Mouse (Mus musculus) intestine, postnatal 0 days (tissue): ENCODE results near the gene Gm21860. TPM values are rescaled to one million over a fixed set of nuclear protein-coding genes. Genes with fewer than 3 reads are reported as not detected.
"Not testable (repeated sequence)": the region's sequence is repeated elsewhere in the genome, so short reads cannot be mapped to it uniquely, and the experiment has no call there.

Experiments
- ATAC-seq: fragments of 200-750 bp; cut with Nextera tagmentation; 2 replicates; pipeline ENCODE4 v1.8.0; 2017; ENCODE audit warnings: mild to moderate bottlenecking, moderate TSS enrichment, moderate library complexity
- H3K27ac ChIP-seq: fragments of 300-500 bp; sonication (generic); 2 replicates; pipeline ENCODE4 v1.5.1; 2014; ENCODE audit warnings: mild to moderate bottlenecking, low read depth, low read length, moderate library complexity
- H3K27me3 ChIP-seq: fragments of 300-500 bp; sonication (generic); replicated peaks from 2 replicates; pipeline ENCODE4 v1.6.1; 2014; ENCODE audit warnings: low read length, mixed read lengths; ENCODE audit not compliant: control insufficient read depth, insufficient read depth
- H3K36me3 ChIP-seq: fragments of 300-500 bp; sonication (generic); 2 replicates; pipeline ENCODE4 v1.6.1; 2014; ENCODE audit warnings: mild to moderate bottlenecking, moderate library complexity; ENCODE audit not compliant: control insufficient read depth, insufficient read depth
- H3K4me1 ChIP-seq: fragments of 300-500 bp; sonication (generic); replicated peaks from 2 replicates; pipeline ENCODE4 v1.6.1; 2014; ENCODE audit warnings: antibody characterized with exemption, low read length, mixed read lengths; ENCODE audit not compliant: control insufficient read depth, insufficient read depth
- H3K4me2 ChIP-seq: fragments of 300-500 bp; sonication (generic); replicated peaks from 2 replicates; pipeline ENCODE4 v1.6.1; 2014; ENCODE audit warnings: low read depth, mild to moderate bottlenecking, moderate library complexity
- H3K4me3 ChIP-seq: fragments of 300-500 bp; sonication (generic); 2 replicates; pipeline ENCODE4 v1.5.1; 2014; ENCODE audit warnings: low read depth, low read length
- H3K9ac ChIP-seq: fragments of 300-500 bp; sonication (generic); 2 replicates; pipeline ENCODE4 v1.6.1; 2014; ENCODE audit warnings: mild to moderate bottlenecking, low read depth, low read length
- H3K9me3 ChIP-seq: fragments of 300-500 bp; sonication (generic); 2 replicates; pipeline ENCODE4 v1.6.1; 2016; ENCODE audit warnings: mixed run types; ENCODE audit not compliant: control insufficient read depth
- CTCF ChIP-seq: sonication (generic); IDR thresholded peaks from 2 replicates; pipeline ENCODE4 v1.5.1; 2016; ENCODE audit warnings: low read depth, mild to moderate bottlenecking, control low read depth, antibody characterized with exemption, moderate library complexity
- WGBS: fragments of 180-500 bp; shearing (Covaris S2); extraction: QIAGEN DNeasy Blood & Tissue Kit; methylation state at CpG from one replicate; pipeline ENCODE4 v1.1.7; 2014; 5-methylcytosine and 5-hydroxymethylcytosine counted together
- polyA plus RNA-seq: library from polyadenylated mRNA; unstranded; fragments of >200 nt; fragmentation: Nextera tagmentation; extraction: Ambion mirVana; gene quantifications from 2 replicates; pipeline ENCODE4 v1.2.1, GENCODE M21; 2015

Gene Gm21860
- not detected in 2 replicates for polyA plus RNA-seq

GRCm38 (mm10) chrY:90754721-90755120 lies at the start of gene Gm21860:
TSS of gene Gm21860 (minus strand) at chrY:90754821.
- not testable (repeated sequence) for H3K4me1 ChIP-seq, H3K27ac ChIP-seq, H3K9me3 ChIP-seq, H3K27me3 ChIP-seq, H3K36me3 ChIP-seq, H3K9ac ChIP-seq, H3K4me2 ChIP-seq, ATAC-seq, H3K4me3 ChIP-seq
- no CpG with 5 or more reads among the region's 8 CpGs for WGBS

GRCm38 (mm10) chrY:90784438-90784837 lies 29.8 kb upstream of the Gm21860 start, which contains the start of gene Gm47283:
TSS of gene Gm47283 (plus strand) at chrY:90784738.
- H3K27ac ChIP-seq, H3K9me3 ChIP-seq, H3K4me1 ChIP-seq, ATAC-seq, H3K36me3 ChIP-seq, H3K4me2 ChIP-seq, H3K9ac ChIP-seq, H3K4me3 ChIP-seq, H3K27me3 ChIP-seq: not testable (repeated sequence)
- WGBS: no CpG with 5 or more reads among the region's 48 CpGs

GRCm38 (mm10) chrY:90745256-90745655 lies 9.4 kb downstream of the Gm21860 start:
- H3K36me3 ChIP-seq, H3K9ac ChIP-seq, H3K27me3 ChIP-seq, ATAC-seq, H3K27ac ChIP-seq, H3K4me1 ChIP-seq, H3K4me2 ChIP-seq, H3K4me3 ChIP-seq: not testable (repeated sequence)
- peaks cover 20% of the 10 kb centered on the region for H3K9me3 ChIP-seq
- 89% methylated on average over 5 of the region's 5 CpGs for WGBS

GRCm38 (mm10) chrY:90744381-90744981 lies 10.1 kb downstream of the Gm21860 start:
- not testable (repeated sequence) for H3K27ac ChIP-seq, H3K27me3 ChIP-seq, H3K9ac ChIP-seq, H3K4me1 ChIP-seq
- 70% methylated on average over 50 of the region's 51 CpGs for WGBS
- peak overlapping the region; percentile 38; the same call in 1 of the 2 replicates for H3K4me2 ChIP-seq
- peak; percentile 98 for ATAC-seq
- peak overlapping the region; percentile 9; the same call in 1 of the 2 replicates for H3K4me3 ChIP-seq
- H3K9me3 ChIP-seq: peaks cover 27% of the 10 kb centered on the region
- H3K36me3 ChIP-seq: peaks cover 14% of the 10 kb centered on the region; the same call in 1 of the 2 replicates

GRCm38 (mm10) chrY:90743811-90744220 lies 10.8 kb downstream of the Gm21860 start:
- no peak overlapping the region; the same call in 1 of the 2 replicates for H3K4me2 ChIP-seq
- no peak for TF ChIP-seq CTCF
- no peaks in the 10 kb centered on the region for H3K27me3 ChIP-seq
- 90% methylated on average over 21 of the region's 21 CpGs for WGBS
- no peaks in the 10 kb centered on the region for H3K4me1 ChIP-seq
- H3K27ac ChIP-seq: no peak overlapping the region
- no peak overlapping the region for H3K4me3 ChIP-seq
- H3K9ac ChIP-seq: no peak overlapping the region
- no peak for ATAC-seq
- peaks cover 34% of the 10 kb centered on the region for H3K9me3 ChIP-seq
- peaks cover 20% of the 10 kb centered on the region for H3K36me3 ChIP-seq

- H3K4me1 ChIP-seq, H3K4me2 ChIP-seq, H3K9ac ChIP-seq, H3K4me3 ChIP-seq, H3K27ac ChIP-seq, ATAC-seq, H3K27me3 ChIP-seq: not testable (repeated sequence)
- WGBS: 92% methylated on average over 46 of the region's 46 CpGs
- H3K36me3 ChIP-seq: peaks cover 26% of the 10 kb centered on the region
- H3K9me3 ChIP-seq: peaks cover 39% of the 10 kb centered on the region
Measured at GRCm38 (mm10) chrY:90743053-90743810, 11.4 kb downstream of the Gm21860 start.

- not testable (repeated sequence) for H3K4me1 ChIP-seq, H3K9ac ChIP-seq, H3K4me3 ChIP-seq, ATAC-seq, H3K4me2 ChIP-seq, H3K27me3 ChIP-seq
- H3K36me3 ChIP-seq: peaks cover 33% of the 10 kb centered on the region
- peak overlapping the region; percentile 51 for H3K27ac ChIP-seq
- 93% methylated on average over 49 of the region's 49 CpGs for WGBS
- peaks cover 46% of the 10 kb centered on the region for H3K9me3 ChIP-seq
Measured at GRCm38 (mm10) chrY:90742261-90743052, 12.2 kb downstream of the Gm21860 start.

GRCm38 (mm10) chrY:90741452-90742260 lies 13.0 kb downstream of the Gm21860 start:
- H3K4me3 ChIP-seq, H3K27me3 ChIP-seq, H3K4me2 ChIP-seq, H3K4me1 ChIP-seq, ATAC-seq, H3K9ac ChIP-seq: not testable (repeated sequence)
- 87% methylated on average over 43 of the region's 43 CpGs for WGBS
- peaks cover 49% of the 10 kb centered on the region for H3K9me3 ChIP-seq
- H3K36me3 ChIP-seq: peaks cover 34% of the 10 kb centered on the region
- H3K27ac ChIP-seq: peak overlapping the region; percentile 51
